Mouse (Mus musculus) CD4-positive, CD25-positive, alpha-beta regulatory T cell (primary cell): ENCODE measurements around the gene Akr1c6. TPM values are rescaled to one million over a fixed set of nuclear protein-coding genes. Genes with fewer than 3 reads are reported as not detected.

Source experiments
- polyA plus RNA-seq: library from polyadenylated mRNA; unstranded; fragments of 100-300 nt; shearing (Covaris generic); gene quantifications from one replicate; pipeline ENCODE4 v1.2.1, GENCODE M21; 2017

Akr1c6 gene
- polyA plus RNA-seq = not detected

DNA sequence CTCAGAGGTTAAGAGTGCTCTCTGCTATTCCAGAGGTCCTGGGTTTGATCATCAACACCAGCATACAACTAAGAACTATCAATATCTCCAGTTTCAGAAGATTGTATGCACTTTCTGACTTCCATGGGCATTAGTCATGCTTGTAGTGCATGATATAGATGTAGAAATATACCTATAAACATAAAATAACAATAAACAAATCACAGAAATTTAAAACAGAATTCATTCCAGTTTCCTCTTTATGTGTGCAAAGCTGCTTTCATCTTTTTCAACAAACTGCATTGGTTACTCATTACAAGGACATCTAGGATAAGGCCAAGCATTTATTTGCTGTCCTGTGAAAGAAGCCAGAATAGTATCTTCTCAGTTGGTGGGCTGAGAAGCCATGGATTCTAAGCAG is at the start of gene Akr1c6:
Akr1c6 (plus strand) TSS at position 301 of the 400 bp plus-strand sequence.

Other genes starting within 250 kb of the Akr1c6 start
- 37.2 TPM for gene Akr1c13, start 243.2 kb upstream of the Akr1c6 start, polyA plus RNA-seq
- not detected for gene Akr1c19, start 205.6 kb upstream of the Akr1c6 start, polyA plus RNA-seq
- gene Akr1c12, start 154.9 kb upstream of the Akr1c6 start, polyA plus RNA-seq = 6.9 TPM
- gene Akr1c20, start 89.0 kb downstream of the Akr1c6 start, polyA plus RNA-seq = not detected
- not detected for gene Akr1c21, start 139.8 kb downstream of the Akr1c6 start, polyA plus RNA-seq
- gene Akr1e1, start 174.9 kb downstream of the Akr1c6 start, polyA plus RNA-seq = 10.5 TPM